Mouse (Mus musculus) heart, adult 2 months (tissue): Measurements from ENCODE around the gene Top3a. TPM values are rescaled to one million over a fixed set of nuclear protein-coding genes. Genes with fewer than 3 reads are reported as not detected.

Source experiments
- DNase-seq, 2 experiments: peaks; one replicate each; pipeline ENCODE4 v3.0.0; 2021
- H3K27ac ChIP-seq: fragments of 200-600 bp; 2 replicates; pipeline ENCODE4 v1.8.1; 2022
- H3K27me3 ChIP-seq: fragments of 200-500 bp; 2 replicates; pipeline ENCODE4 v1.6.1; 2012; ENCODE audit warnings: mild to moderate bottlenecking, low read length, inconsistent platforms, mixed read lengths; ENCODE audit not compliant: control insufficient read depth, insufficient read depth
- H3K36me3 ChIP-seq: fragments of 200-500 bp; 2 replicates; pipeline ENCODE4 v1.6.1; 2012; ENCODE audit warnings: low read length, inconsistent platforms; ENCODE audit not compliant: control insufficient read depth, insufficient read depth
- H3K4me1 ChIP-seq: fragments of 200-500 bp; 2 replicates; pipeline ENCODE4 v1.6.1; 2011; ENCODE audit warnings: low read length; ENCODE audit not compliant: control insufficient read depth, insufficient read depth
- H3K4me3 ChIP-seq: fragments of 200-600 bp; 2 replicates; pipeline ENCODE4 v1.8.1; 2022
- H3K79me2 ChIP-seq: fragments of 200-500 bp; replicated peaks from 2 replicates; pipeline ENCODE4 v1.6.1; 2012; ENCODE audit warnings: mild to moderate bottlenecking, inconsistent platforms, low read length, moderate library complexity, mixed read lengths; ENCODE audit not compliant: control insufficient read depth, insufficient read depth
- H3K9ac ChIP-seq: fragments of 200-500 bp; 2 replicates; pipeline ENCODE4 v1.6.1; 2012; ENCODE audit warnings: low read depth, mild to moderate bottlenecking, control low read depth, inconsistent platforms, low read length, mixed read lengths
- CTCF ChIP-seq: fragments of 200-600 bp; IDR thresholded peaks from 2 replicates; pipeline ENCODE4 v1.8.1; 2022; ENCODE audit warnings: antibody characterized with exemption, mild to moderate bottlenecking, moderate library complexity
- EP300 ChIP-seq: fragments of 200-500 bp; IDR thresholded peaks from 2 replicates; pipeline ENCODE4 v1.6.1; 2011; ENCODE audit warnings: low read depth, low read length, control low read depth; ENCODE audit not compliant: insufficient read depth
- POLR2A ChIP-seq: fragments of 200-500 bp; IDR thresholded peaks from 2 replicates; pipeline ENCODE4 v1.6.1; 2011; ENCODE audit warnings: mild to moderate bottlenecking, low read depth, low read length, control low read depth; ENCODE audit not compliant: insufficient read depth
- WGBS: fragments of 180-500 bp; shearing (Covaris S2); methylation state at CpG from one replicate; pipeline ENCODE4 v1.1.7; 2018; 5-methylcytosine and 5-hydroxymethylcytosine counted together
- intact Hi-C: fragments of 180-260 bp; cut with DNase I; formaldehyde crosslinking; loops from one replicate; pipeline ENCODE4 v1.15.1; 2025
- polyA plus RNA-seq: library from polyadenylated mRNA; depleted of rRNA; stranded (reverse); fragments of >200 nt; gene quantifications from 2 replicates; pipeline ENCODE4 v1.2.3, GENCODE M21; 2012
- total RNA-seq, 2 experiments: library from RNA; stranded (reverse); gene quantifications; 2 replicates each; pipeline ENCODE4 v1.2.3; 2021

Gene Top3a
- total and polyA plus RNA-seq, 3 experiments, result 3.4 to 4.6 (median 3.7) TPM

DNA sequence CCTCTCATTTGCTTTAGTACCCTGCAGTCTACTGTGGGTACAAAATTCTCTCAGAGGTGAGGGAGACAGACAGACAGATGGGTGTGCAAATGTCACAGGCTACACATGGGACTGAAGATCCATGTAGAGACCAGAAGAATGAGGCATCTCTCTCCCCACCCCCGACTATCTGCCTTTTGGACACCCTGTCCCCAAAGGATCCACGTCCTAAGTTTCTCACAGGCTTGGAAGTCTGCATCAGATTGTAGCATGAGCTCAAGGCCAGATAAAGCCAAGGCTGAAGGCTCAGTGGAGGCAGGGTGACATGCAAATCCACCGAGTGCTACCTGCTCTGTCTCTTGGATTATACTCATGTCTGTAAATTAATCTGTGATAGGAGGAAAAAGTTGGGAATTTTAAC is 40.7 kb downstream of the Top3a start:
- Histone ChIP-seq H3K36me3 (no peaks in the 10 kb centered on the region; the same call in 1 of the 2 replicates), H3K27me3 (no peaks in the 10 kb centered on the region), H3K79me2 (no peaks in the 10 kb centered on the region), H3K4me1 (peaks cover 3% of the 10 kb centered on the region; the same call in 1 of the 2 replicates), H3K4me3 (no peak overlapping the region), H3K27ac (no peak overlapping the region), H3K9ac (no peak overlapping the region)
- no peak for DNase-seq
- intact Hi-C loops, result no loop called here
- WGBS, result 81% methylated on average over 3 of the region's 3 CpGs
- no peak for TF ChIP-seq EP300
- no peak for TF ChIP-seq CTCF
- TF ChIP-seq POLR2A, result no peak

DNA sequence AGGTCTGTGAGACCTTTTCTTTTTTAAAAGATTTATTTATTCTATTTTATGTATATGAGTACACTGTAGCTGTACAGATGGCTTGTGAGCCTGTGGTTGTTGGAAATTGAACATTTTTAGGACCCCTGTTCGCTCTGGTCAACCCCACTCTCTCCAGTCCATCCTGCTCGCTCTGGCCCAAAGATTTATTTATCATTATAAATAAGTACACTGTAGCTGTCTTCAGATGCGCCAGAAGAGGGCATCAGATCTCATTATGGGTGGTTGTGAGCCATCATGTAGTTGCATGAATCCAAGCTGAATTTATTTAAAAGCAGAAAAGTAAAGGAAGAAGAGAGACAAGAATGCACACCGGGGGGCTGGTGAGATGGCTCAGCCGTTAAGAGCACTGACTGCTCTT is 42.0 kb downstream of the Top3a start:
- WGBS, result 77% methylated on average over 5 of the region's 5 CpGs
- peaks cover 3% of the 10 kb centered on the region; the same call in 1 of the 2 replicates for H3K4me1 ChIP-seq
- intact Hi-C loops, result no loop called here
- H3K4me3 ChIP-seq, result no peak overlapping the region
- no peak for DNase-seq
- H3K9ac ChIP-seq, result no peak overlapping the region
- H3K79me2 ChIP-seq, result no peaks in the 10 kb centered on the region
- TF ChIP-seq POLR2A, result no peak
- TF ChIP-seq CTCF, result peak; percentile 39
- TF ChIP-seq EP300, result no peak
- H3K27ac ChIP-seq, result no peak overlapping the region
- H3K36me3 ChIP-seq, result no peaks in the 10 kb centered on the region; the same call in 1 of the 2 replicates
- no peaks in the 10 kb centered on the region for H3K27me3 ChIP-seq

DNA sequence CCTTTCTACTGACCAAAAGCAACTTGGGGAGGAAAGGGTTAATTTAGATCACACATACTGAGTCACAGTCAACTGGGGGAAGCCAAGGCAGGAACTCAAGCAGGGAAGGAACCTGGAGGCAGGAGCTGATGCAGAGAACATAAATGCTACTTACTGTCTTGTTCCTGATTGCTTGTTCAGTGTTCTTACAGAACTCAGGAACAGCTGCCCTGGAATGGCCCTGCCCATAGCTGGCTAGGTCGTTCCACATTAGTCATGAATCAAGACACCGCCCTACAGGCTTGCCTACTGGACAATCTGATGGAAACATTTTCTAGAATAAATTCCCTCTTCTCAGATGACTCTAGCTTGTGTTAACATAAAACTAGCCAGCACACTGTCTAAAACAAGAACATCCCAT is 43.0 kb downstream of the Top3a start:
- TF ChIP-seq POLR2A (no peak), CTCF (no peak), EP300 (no peak)
- Histone ChIP-seq H3K36me3 (no peaks in the 10 kb centered on the region; the same call in 1 of the 2 replicates), H3K27me3 (no peaks in the 10 kb centered on the region), H3K4me3 (no peak overlapping the region), H3K4me1 (peaks cover 2% of the 10 kb centered on the region), H3K27ac (no peak overlapping the region), H3K9ac (no peak overlapping the region), H3K79me2 (no peaks in the 10 kb centered on the region)
- intact Hi-C loops, result no loop called here
- DNase-seq, result no peak
- WGBS, result 31% methylated on average over 2 of the region's 2 CpGs

DNA sequence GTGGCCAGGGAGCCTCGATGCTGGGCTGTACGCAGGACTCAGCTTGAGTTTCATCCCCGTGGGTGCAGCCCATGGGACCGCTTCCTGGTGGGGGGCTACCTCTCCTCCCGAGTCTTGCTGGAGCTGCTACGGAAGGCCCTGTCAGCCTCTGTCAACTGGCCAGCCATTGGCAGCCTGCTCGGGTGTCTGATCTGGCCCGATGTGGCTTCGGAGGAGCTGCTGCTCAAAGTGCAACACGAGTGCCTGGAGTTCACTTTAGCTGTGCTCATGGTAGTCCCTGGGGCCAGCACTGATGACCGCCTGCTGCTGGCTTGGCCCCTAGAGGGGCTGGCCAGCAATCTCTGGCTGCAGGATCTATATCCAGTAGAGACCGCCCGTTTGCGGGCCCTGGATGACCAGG is 45.9 kb downstream of the Top3a start:
- Histone ChIP-seq H3K4me1 (peaks cover 12% of the 10 kb centered on the region), H3K4me3 (no peak overlapping the region), H3K79me2 (no peaks in the 10 kb centered on the region), H3K9ac (no peak overlapping the region), H3K36me3 (no peaks in the 10 kb centered on the region; the same call in 1 of the 2 replicates), H3K27ac (no peak overlapping the region), H3K27me3 (no peaks in the 10 kb centered on the region)
- TF ChIP-seq POLR2A, result no peak
- TF ChIP-seq CTCF, result no peak
- no peak for TF ChIP-seq EP300
- intact Hi-C loops, result no loop called here
- no peak for DNase-seq
- WGBS, result 73% methylated on average over 14 of the region's 14 CpGs

DNA sequence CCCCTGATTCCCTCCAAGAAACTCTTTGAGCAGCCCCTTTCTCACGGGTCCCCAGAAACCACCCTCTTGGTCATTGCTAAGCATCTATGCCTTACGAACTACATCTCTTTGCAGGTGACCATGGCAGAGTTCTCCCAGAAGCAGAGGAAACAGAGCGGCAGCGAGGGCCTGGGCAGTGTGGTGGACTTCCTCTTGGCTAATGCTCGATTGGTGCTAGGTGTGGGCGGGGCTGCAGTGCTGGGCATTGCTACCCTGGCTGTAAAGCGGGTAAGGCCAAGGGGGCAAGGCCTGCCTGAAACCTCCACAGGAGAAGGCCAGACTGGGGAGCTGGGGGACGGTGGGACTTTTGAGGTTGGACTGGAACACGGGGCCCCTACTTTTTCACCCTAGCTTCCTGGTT is 47.0 kb downstream of the Top3a start:
- no peak for DNase-seq
- Histone ChIP-seq H3K79me2 (peaks cover 2% of the 10 kb centered on the region; the same call in 1 of the 2 replicates), H3K4me3 (no peak overlapping the region), H3K27me3 (no peaks in the 10 kb centered on the region), H3K36me3 (no peaks in the 10 kb centered on the region; the same call in 1 of the 2 replicates), H3K27ac (no peak overlapping the region; the same call in 1 of the 2 replicates), H3K4me1 (peaks cover 16% of the 10 kb centered on the region), H3K9ac (no peak overlapping the region)
- WGBS, result 75% methylated on average over 9 of the region's 9 CpGs
- no peak for TF ChIP-seq CTCF
- no peak for TF ChIP-seq EP300
- no peak for TF ChIP-seq POLR2A
- intact Hi-C loops, result no loop called here

DNA sequence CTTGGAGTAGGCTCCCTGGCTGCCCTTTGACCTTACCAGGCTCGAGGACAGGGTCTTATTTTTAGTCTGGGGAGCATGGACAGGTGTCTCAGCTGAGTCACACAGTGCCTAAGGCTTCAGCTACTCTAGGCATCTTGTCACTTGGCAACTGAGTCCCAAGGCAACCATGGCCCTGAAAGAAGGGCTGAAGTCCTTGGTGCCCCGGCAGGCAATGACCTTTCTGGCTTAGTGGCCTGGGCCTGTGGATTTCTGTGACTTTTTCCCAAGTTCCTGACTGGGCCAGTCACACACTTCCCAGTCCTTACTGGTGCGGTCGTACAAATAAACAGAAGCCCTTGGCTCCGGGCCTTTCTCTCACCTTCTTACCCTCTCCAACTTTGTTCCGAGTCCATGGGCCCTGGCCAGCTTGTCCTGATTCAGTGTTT is 47.9 kb downstream of the Top3a start:
- WGBS, result 46% methylated on average over 6 of the region's 6 CpGs
- Histone ChIP-seq H3K79me2 (peaks cover 2% of the 10 kb centered on the region; the same call in 1 of the 2 replicates), H3K4me1 (peaks cover 16% of the 10 kb centered on the region), H3K9ac (peak overlapping the region; percentile 47), H3K27me3 (no peaks in the 10 kb centered on the region), H3K36me3 (no peaks in the 10 kb centered on the region; the same call in 1 of the 2 replicates), H3K27ac (peak overlapping the region; percentile 91), H3K4me3 (peak overlapping the region; percentile 73)
- DNase-seq, result peak in 1 of 2 experiments; percentile 41
- intact Hi-C loops, result no loop called here
- TF ChIP-seq POLR2A, result no peak
- no peak for TF ChIP-seq CTCF
